Mouse (Mus musculus) heart, adult 2 months (tissue): ENCODE measurements around the gene Prrc2a. TPM values are rescaled to one million over a fixed set of nuclear protein-coding genes. Genes with fewer than 3 reads are reported as not detected.

Experiments
- DNase-seq, 2 experiments: peaks; one replicate each; pipeline ENCODE4 v3.0.0; 2021
- H3K27ac ChIP-seq: fragments of 200-600 bp; 2 replicates; pipeline ENCODE4 v1.8.1; 2022
- H3K27me3 ChIP-seq: fragments of 200-500 bp; 2 replicates; pipeline ENCODE4 v1.6.1; 2012; ENCODE audit warnings: mild to moderate bottlenecking, low read length, inconsistent platforms, mixed read lengths; ENCODE audit not compliant: control insufficient read depth, insufficient read depth
- H3K36me3 ChIP-seq: fragments of 200-500 bp; 2 replicates; pipeline ENCODE4 v1.6.1; 2012; ENCODE audit warnings: low read length, inconsistent platforms; ENCODE audit not compliant: control insufficient read depth, insufficient read depth
- H3K4me1 ChIP-seq: fragments of 200-500 bp; 2 replicates; pipeline ENCODE4 v1.6.1; 2011; ENCODE audit warnings: low read length; ENCODE audit not compliant: control insufficient read depth, insufficient read depth
- H3K4me3 ChIP-seq: fragments of 200-600 bp; 2 replicates; pipeline ENCODE4 v1.8.1; 2022
- H3K79me2 ChIP-seq: fragments of 200-500 bp; replicated peaks from 2 replicates; pipeline ENCODE4 v1.6.1; 2012; ENCODE audit warnings: mild to moderate bottlenecking, inconsistent platforms, low read length, moderate library complexity, mixed read lengths; ENCODE audit not compliant: control insufficient read depth, insufficient read depth
- H3K9ac ChIP-seq: fragments of 200-500 bp; 2 replicates; pipeline ENCODE4 v1.6.1; 2012; ENCODE audit warnings: low read depth, mild to moderate bottlenecking, control low read depth, inconsistent platforms, low read length, mixed read lengths
- CTCF ChIP-seq: fragments of 200-600 bp; IDR thresholded peaks from 2 replicates; pipeline ENCODE4 v1.8.1; 2022; ENCODE audit warnings: antibody characterized with exemption, mild to moderate bottlenecking, moderate library complexity
- EP300 ChIP-seq: fragments of 200-500 bp; IDR thresholded peaks from 2 replicates; pipeline ENCODE4 v1.6.1; 2011; ENCODE audit warnings: low read depth, low read length, control low read depth; ENCODE audit not compliant: insufficient read depth
- POLR2A ChIP-seq: fragments of 200-500 bp; IDR thresholded peaks from 2 replicates; pipeline ENCODE4 v1.6.1; 2011; ENCODE audit warnings: mild to moderate bottlenecking, low read depth, low read length, control low read depth; ENCODE audit not compliant: insufficient read depth
- WGBS: fragments of 180-500 bp; shearing (Covaris S2); methylation state at CpG from one replicate; pipeline ENCODE4 v1.1.7; 2018; 5-methylcytosine and 5-hydroxymethylcytosine counted together
- intact Hi-C: fragments of 180-260 bp; cut with DNase I; formaldehyde crosslinking; loops from one replicate; pipeline ENCODE4 v1.15.1; 2025
- polyA plus RNA-seq: library from polyadenylated mRNA; depleted of rRNA; stranded (reverse); fragments of >200 nt; gene quantifications from 2 replicates; pipeline ENCODE4 v1.2.3, GENCODE M21; 2012
- total RNA-seq, 2 experiments: library from RNA; stranded (reverse); gene quantifications; 2 replicates each; pipeline ENCODE4 v1.2.3; 2021

Gene Prrc2a
- total and polyA plus RNA-seq, 3 experiments, result 132 to 197 (median 139) TPM

- TF ChIP-seq EP300, result no peak
- no peak for TF ChIP-seq CTCF
- TF ChIP-seq POLR2A, result no peak
- 67% methylated on average over 7 of the region's 7 CpGs for WGBS
These were observed 33.3 kb upstream of the Prrc2a start for GRCm38 (mm10) chr17:35198029-35198428.

GRCm38 (mm10) chr17:35197126-35197525, 32.4 kb upstream of the Prrc2a start:
- no peaks in the 10 kb centered on the region for H3K79me2 ChIP-seq
- H3K36me3 ChIP-seq, result no peaks in the 10 kb centered on the region
- TF ChIP-seq EP300 (no peak), POLR2A (no peak), CTCF (no peak)
- WGBS, result 38% methylated on average over 6 of the region's 6 CpGs
- no peak overlapping the region for H3K9ac ChIP-seq
- DNase-seq, result no peak
- H3K4me3 ChIP-seq, result no peak overlapping the region
- H3K4me1 ChIP-seq, result peaks cover 2% of the 10 kb centered on the region
- no peaks in the 10 kb centered on the region; the same call in 1 of the 2 replicates for H3K27me3 ChIP-seq
- intact Hi-C loops, result no loop called here
- H3K27ac ChIP-seq, result no peak overlapping the region

More at GRCm38 (mm10) chr17:35198029-35198428, 33.3 kb upstream of the Prrc2a start:
- no peak for DNase-seq
- no peaks in the 10 kb centered on the region for H3K79me2 ChIP-seq
- no peaks in the 10 kb centered on the region; the same call in 1 of the 2 replicates for H3K27me3 ChIP-seq
- H3K9ac ChIP-seq, result no peak overlapping the region
- no peak overlapping the region for H3K27ac ChIP-seq
- intact Hi-C loops, result loop anchor here (2.0 kb wide), 1 partner anchor 21 kb away; no protein-coding TSS in a partner anchor
- peaks cover 2% of the 10 kb centered on the region for H3K4me1 ChIP-seq
- H3K36me3 ChIP-seq, result no peaks in the 10 kb centered on the region
- no peak overlapping the region for H3K4me3 ChIP-seq

- H3K27me3 ChIP-seq, result no peaks in the 10 kb centered on the region; the same call in 1 of the 2 replicates
- H3K27ac ChIP-seq, result no peak overlapping the region; the same call in 1 of the 2 replicates
- H3K79me2 ChIP-seq, result no peaks in the 10 kb centered on the region
- 24% methylated on average over 9 of the region's 9 CpGs for WGBS
- H3K36me3 ChIP-seq, result no peaks in the 10 kb centered on the region
- TF ChIP-seq POLR2A, result no peak
- no peak for TF ChIP-seq CTCF
- no peak for TF ChIP-seq EP300
- peaks cover 2% of the 10 kb centered on the region for H3K4me1 ChIP-seq
- no peak for DNase-seq
- peak overlapping the region; percentile 60 for H3K4me3 ChIP-seq
- no peak overlapping the region; the same call in 1 of the 2 replicates for H3K9ac ChIP-seq
- intact Hi-C loops, result no loop called here
These were observed 31.6 kb upstream of the Prrc2a start for GRCm38 (mm10) chr17:35196321-35196641.

DNA sequence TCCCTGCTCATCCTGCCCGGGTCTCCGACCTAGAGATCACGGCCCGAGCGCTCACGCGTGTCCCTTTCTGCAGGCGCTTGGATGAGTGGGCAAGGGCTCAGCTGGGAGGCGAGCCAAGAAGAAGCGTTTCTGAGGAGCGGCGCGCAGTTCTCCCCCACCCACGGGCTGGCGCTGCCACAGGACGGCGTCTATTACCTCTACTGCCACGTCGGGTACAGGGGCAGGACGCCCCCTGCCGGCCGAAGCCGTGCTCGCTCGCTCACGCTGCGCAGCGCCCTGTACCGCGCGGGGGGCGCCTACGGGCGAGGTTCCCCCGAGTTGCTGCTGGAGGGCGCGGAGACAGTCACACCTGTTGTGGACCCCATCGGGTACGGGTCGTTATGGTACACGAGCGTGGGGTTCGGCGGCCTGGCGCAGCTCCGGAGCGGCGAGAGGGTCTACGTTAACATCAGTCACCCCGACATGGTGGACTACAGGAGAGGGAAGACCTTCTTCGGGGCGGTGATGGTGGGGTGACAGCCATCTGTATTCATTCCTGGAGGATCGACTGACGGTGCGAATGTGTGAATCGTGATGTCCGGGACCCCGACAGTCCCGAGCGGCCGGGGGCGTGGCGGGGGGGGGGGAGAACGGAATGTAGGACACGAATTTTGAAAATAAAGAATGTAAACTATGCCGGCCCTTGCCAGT, 31.1 kb upstream of the Prrc2a start:
- Histone ChIP-seq H3K36me3 (no peaks in the 10 kb centered on the region), H3K27me3 (no peaks in the 10 kb centered on the region; the same call in 1 of the 2 replicates), H3K27ac (peak overlapping the region; percentile 32; the same call in 1 of the 2 replicates), H3K79me2 (no peaks in the 10 kb centered on the region), H3K4me1 (peaks cover 2% of the 10 kb centered on the region), H3K9ac (peak overlapping the region; percentile 70), H3K4me3 (peak overlapping the region; percentile 60)
- peak; percentile 87 to 90 for DNase-seq
- TF ChIP-seq EP300 (no peak), CTCF (no peak; the same call in 1 of the 2 replicates), POLR2A (no peak)
- under 1% methylated on average over 66 of the region's 66 CpGs for WGBS
- intact Hi-C loops, result loop anchor here (1.0 kb wide), 2 partner anchors 16 to 37 kb away; no protein-coding TSS in a partner anchor

GRCm38 (mm10) chr17:35194844-35195630, 30.3 kb upstream of the Prrc2a start:
- no peaks in the 10 kb centered on the region; the same call in 1 of the 2 replicates for H3K27me3 ChIP-seq
- peak overlapping the region; percentile 32; the same call in 1 of the 2 replicates for H3K27ac ChIP-seq
- no peaks in the 10 kb centered on the region for H3K36me3 ChIP-seq
- peaks cover 2% of the 10 kb centered on the region for H3K4me1 ChIP-seq
- H3K9ac ChIP-seq, result peak overlapping the region; percentile 70
- TF ChIP-seq CTCF, result no peak
- no peak for TF ChIP-seq POLR2A
- TF ChIP-seq EP300, result no peak
- WGBS, result 43% methylated on average over 19 of the region's 19 CpGs
- H3K4me3 ChIP-seq, result peak overlapping the region; percentile 60
- no peak for DNase-seq
- no peaks in the 10 kb centered on the region for H3K79me2 ChIP-seq
- intact Hi-C loops, result loop anchor here (1.0 kb wide), 2 partner anchors 16 to 37 kb away; no protein-coding TSS in a partner anchor
